Mouse (Mus musculus) stomach, postnatal 0 days (tissue): Measurements from ENCODE around the gene Syn2.

Experiments
- CTCF ChIP-seq: IDR thresholded peaks from 2 replicates; pipeline ENCODE4 v1.5.1; 2016; ENCODE audit warnings: antibody characterized with exemption, low read depth, mild to moderate bottlenecking, moderate library complexity
- EP300 ChIP-seq: optimal IDR thresholded peaks from 2 replicates; pipeline ENCODE3; 2016; ENCODE audit warnings: antibody characterized with exemption

- TF ChIP-seq CTCF, result no peak
- no peak for TF ChIP-seq EP300
Observed at GRCm38 (mm10) chr6:115230557-115230956, 95.9 kb downstream of the Syn2 start.
